Mouse (Mus musculus): ENCODE results near the gene Tmbim6.
"Not testable (repeated sequence)": the region's sequence is repeated elsewhere in the genome, so short reads cannot be mapped to it uniquely, and the experiment has no call there.

The Tmbim6 gene

DNA sequence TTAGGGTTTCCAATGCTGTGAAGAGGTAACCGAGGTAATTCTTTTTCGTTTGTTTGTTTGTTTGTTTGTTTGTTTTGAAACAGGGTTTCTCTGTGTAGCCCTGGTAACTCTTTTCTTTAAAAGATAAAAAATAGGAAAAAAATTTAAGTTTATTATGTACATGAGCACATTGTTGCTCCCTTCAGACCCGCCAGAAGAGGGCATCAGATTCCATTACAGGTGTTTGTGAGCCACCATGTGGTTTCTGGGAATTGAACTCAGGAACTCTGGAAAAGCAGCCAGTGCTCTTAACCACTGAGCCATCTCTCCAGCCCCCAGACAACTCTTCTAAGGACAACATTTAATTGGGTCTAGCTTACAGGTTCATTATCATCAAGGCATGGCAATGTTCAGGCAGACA is 6.6 kb upstream of the Tmbim6 start:
- not testable (repeated sequence) for DNase-seq

- no peak for DNase-seq
Measured at GRCm38 (mm10) chr15:99386796-99387195, 5.9 kb upstream of the Tmbim6 start.

DNA sequence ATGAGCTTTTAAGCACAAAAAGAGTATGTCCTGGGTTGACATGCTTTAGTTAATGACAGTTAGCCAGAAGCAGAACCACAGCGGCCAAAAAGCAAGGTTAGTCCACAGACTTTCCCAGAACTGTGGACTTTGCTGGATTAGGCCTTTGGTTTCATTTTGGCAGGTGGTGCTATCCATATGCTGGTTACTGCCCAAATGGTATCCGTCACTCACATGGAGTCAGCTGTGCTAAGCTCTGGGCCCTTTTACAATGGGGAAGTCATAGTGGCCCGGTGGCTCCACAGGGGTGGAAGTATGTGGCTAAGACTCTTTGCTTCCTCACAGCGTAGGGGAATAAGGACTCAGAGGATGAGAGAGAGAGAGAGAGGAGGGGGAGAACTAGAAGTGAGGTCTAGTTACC is 4.7 kb upstream of the Tmbim6 start:
- no peak for DNase-seq

GRCm38 (mm10) chr15:99390472-99391401 is 1.9 kb upstream of the Tmbim6 start:
- no peak for DNase-seq

DNA sequence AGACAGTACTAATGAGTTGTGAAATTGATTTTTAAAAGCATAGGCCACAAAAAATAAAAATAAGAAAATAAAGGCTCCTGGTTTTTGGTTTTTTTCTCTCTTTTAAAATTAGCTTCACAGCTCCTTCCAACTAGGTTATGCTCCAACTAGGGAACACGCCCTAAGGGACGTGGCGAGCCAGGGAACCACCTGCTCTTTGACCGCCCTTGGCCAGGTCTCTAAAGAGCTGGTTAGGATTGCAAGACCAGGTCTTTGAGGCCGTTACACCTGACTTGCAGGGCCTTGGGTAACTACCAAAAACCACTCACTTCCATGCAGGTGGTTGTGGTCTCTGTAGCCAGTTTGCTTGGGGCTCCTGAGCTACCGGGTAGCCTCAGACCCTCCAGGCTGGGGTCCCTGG is 707 bp upstream of the Tmbim6 start:
- no peak for DNase-seq

GRCm38 (mm10) chr15:99393386-99394252 is 937 bp downstream of the Tmbim6 start:
- peak; percentile 72 for DNase-seq

DNA sequence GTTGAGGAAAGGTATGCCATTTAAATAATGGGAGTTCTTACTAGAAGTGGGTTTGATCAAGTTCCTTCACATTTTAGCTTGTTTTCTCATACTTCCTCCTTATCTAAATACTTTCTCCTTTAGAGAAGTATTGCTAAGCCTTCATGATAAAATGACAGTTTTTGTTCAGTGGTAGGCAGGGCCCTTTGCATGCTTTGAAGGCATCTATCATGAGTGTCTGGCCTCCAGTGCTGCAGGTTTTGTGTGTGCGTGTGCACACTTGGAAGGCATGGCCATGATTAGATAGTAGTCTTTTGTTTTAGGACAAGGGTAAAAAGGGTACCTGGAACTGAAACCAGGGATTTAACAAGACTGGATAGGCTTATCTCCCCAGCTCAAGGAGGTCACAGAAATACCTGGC is 3.8 kb downstream of the Tmbim6 start:
- DNase-seq = no peak

- no peak for DNase-seq
Measured at GRCm38 (mm10) chr15:99396875-99397274, 4.2 kb downstream of the Tmbim6 start.

- no peak for DNase-seq
Measured at GRCm38 (mm10) chr15:99397622-99398021, 4.9 kb downstream of the Tmbim6 start.

GRCm38 (mm10) chr15:99399503-99400245 is 7.0 kb downstream of the Tmbim6 start:
- DNase-seq = no peak

DNA sequence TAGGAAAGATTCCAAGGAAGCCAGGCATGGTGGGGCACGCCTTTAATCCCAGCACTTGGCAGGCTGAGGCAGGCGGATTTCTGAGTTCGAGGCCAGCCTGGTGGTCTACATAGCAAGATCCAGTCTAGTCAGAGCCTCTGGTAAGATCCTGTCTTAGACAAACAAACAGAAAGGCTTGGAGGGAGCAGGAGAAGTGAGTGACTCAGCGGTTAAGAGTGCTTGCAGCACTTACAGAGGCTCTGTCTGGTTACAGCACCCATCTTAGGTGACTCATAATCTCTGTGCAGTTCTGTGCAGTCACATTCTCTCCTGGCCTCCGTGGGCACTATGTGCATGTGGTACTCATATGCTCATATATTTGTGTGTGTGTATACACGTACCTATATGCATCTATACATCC is 7.9 kb downstream of the Tmbim6 start:
- DNase-seq = no peak

DNA sequence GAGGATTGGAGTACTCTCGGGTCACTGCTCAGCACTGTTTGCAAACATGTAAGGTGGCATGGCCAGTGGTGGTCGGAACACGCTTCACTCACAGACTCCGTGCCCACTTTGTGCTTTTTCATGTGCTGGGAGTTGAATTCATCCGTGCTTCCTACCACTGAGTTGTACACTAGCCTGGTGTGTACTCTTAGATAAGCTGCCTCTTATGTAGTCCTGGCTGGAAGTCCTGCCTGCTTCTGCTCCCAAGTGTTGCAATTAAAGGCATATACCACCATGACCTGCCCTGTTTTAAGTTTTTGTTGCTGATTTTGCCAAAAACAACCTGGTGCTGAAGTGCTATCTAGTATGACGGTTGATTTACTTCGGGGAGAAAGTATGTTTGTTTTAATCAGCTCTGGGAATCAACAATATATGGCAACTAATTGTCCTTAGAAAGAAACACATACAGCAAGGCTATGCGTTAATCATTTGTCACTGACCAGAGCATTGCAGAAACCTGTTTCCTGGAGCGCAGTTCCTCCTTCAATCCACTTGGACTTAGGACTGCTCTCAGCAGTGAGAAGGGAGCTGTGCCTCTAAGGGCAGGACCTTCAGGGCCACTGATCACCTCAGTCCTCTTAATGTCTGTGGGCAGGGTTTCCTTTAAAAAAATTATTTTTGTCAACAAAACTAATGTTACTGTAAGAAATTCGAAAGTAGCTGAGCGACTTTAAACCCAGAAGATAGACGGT is 10.6 kb downstream of the Tmbim6 start:
- no peak for DNase-seq

GRCm38 (mm10) chr15:99405150-99405549 is 12.5 kb downstream of the Tmbim6 start:
- no peak for DNase-seq

GRCm38 (mm10) chr15:99406986-99407570 is 14.4 kb downstream of the Tmbim6 start:
- DNase-seq = no peak

GRCm38 (mm10) chr15:99408845-99409244 is 16.2 kb downstream of the Tmbim6 start:
- DNase-seq = no peak

GRCm38 (mm10) chr15:99411747-99412146 is 19.1 kb downstream of the Tmbim6 start:
- DNase-seq = no peak

GRCm38 (mm10) chr15:99415793-99416192 is 23.1 kb downstream of the Tmbim6 start:
- DNase-seq = peak; percentile 41

DNA sequence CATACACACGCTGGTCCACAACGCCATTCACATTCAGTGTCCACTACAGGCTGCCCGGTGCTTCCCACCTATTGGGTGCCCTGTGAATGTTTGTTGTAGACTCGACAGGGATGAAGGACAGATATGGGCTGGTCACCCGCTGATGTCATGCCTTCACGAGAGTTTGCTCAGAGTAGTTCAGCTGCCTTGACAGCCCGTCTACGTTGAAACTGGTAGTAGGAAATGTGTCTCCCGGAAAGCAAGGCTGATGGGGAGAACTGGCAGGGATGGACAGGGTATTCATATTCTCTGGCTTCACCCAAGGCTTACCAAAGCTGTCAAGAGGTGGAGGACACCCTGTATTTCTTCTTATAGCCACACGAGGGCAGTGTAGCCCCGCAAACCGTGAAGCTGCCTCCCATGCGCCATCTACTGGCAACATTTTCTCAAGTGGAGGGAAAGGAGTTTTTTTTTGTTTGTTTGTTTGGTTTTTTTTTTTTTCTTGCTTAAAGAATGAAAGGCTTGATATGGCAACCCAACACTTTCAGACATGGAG is 23.7 kb downstream of the Tmbim6 start:
- peak; percentile 73 for DNase-seq

DNA sequence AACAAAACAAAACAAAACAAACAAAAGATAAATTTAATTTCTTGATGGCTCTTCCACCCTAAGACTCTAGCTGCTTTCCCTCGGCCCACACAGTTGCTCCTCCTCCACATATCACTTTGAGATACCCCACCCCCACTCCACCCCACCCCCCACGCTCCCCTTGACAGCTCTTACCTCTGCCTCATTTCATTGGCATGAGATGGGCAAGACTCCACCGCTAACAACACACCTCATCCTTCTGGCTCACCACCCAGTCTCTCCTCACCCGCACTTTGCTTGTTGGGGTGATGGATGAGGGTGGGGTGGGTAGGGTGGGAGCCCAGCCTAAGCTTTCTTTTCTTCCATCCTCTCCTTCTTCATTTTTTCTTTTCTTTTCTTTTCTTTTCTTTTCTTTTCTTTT is 24.3 kb downstream of the Tmbim6 start:
- no peak for DNase-seq

GRCm38 (mm10) chr15:99417692-99418271 is 25.1 kb downstream of the Tmbim6 start:
- no peak for DNase-seq

GRCm38 (mm10) chr15:99420101-99420500 is 27.4 kb downstream of the Tmbim6 start:
- DNase-seq = no peak
